In genomic region chr8:95137201-95137600, GRCm38 (mm10) we compare ENCODE assay signal across 9 mouse cellular contexts. TPM values are rescaled to one million over a fixed set of nuclear protein-coding genes. Genes with fewer than 3 reads are reported as not detected.
A peak's percentile ranks its signal among the peaks of the same experiment; 100 is the strongest.
DNase-seq lines count a peak whose midpoint lies in the region; ATAC-seq and TF ChIP-seq lines count a peak whose summit lies in the region.
"Had no signal": no experiment of that assay in that cellular context is flagged by ENCODE, and none has a peak within 500 bp of the region (broad histone marks: within the 10 kb centered on the region; RNA-seq: fewer than 3 reads in every experiment).

No protein-coding gene starts in this region.

- H3K36me3 ChIP-seq in kidney, embryonic 14.5 days (ENCODE audit: control insufficient read depth, insufficient read depth, low read length) = peaks cover 17% of the 10 kb centered on the region; the same call in 1 of the 2 replicates
- peaks cover 4% of the 10 kb centered on the region; the same call in 1 of the 2 replicates for H3K36me3 ChIP-seq in embryonic facial prominence, embryonic 15.5 days
- peaks cover 10% of the 10 kb centered on the region for H3K36me3 ChIP-seq in intestine, embryonic 14.5 days (ENCODE audit: control insufficient read depth, insufficient read depth, low read length)
- H3K36me3 ChIP-seq in midbrain, postnatal 0 days (ENCODE audit: insufficient read depth, low read length) = peaks cover 16% of the 10 kb centered on the region

- 0 out of 2 replicates have a peak overlapping the region, but pooled peaks have one; percentile 12 for H3K9ac ChIP-seq in kidney, embryonic 14.5 days (ENCODE audit: low read depth, low read length)
- H3K9ac ChIP-seq in embryonic facial prominence, embryonic 15.5 days = no peak overlapping the region
- no peak overlapping the region for H3K9ac ChIP-seq in intestine, embryonic 14.5 days (ENCODE audit: low read length)
- no peak overlapping the region for H3K9ac ChIP-seq in midbrain, postnatal 0 days (replicated peaks; ENCODE audit: low read length, poor library complexity, severe bottlenecking)

- 25% methylated on average over 12 of the region's 12 CpGs for WGBS in kidney, embryonic 14.5 days
- WGBS in embryonic facial prominence, embryonic 15.5 days = 29% methylated on average over 12 of the region's 12 CpGs
- 42% methylated on average over 12 of the region's 12 CpGs for WGBS in intestine, embryonic 14.5 days
- WGBS in midbrain, postnatal 0 days = 27% methylated on average over 12 of the region's 12 CpGs

- 0 out of 2 replicates have a peak, but pooled peaks have one; percentile 10 for ATAC-seq in kidney, embryonic 14.5 days (ENCODE audit: low FRiP score, low TSS enrichment)
- no peak for ATAC-seq in embryonic facial prominence, embryonic 15.5 days (ENCODE audit: insufficient number of reproducible peaks, low FRiP score, low TSS enrichment, low read depth)
- peak; percentile 2; the same call in 1 of the 2 replicates for ATAC-seq in intestine, embryonic 14.5 days (replicated peaks; ENCODE audit: low FRiP score, low TSS enrichment, low read depth)
- no peak for ATAC-seq in midbrain, postnatal 0 days (ENCODE audit: low FRiP score)
- no peak for ATAC-seq in activated CD4-positive, CD25-positive, alpha-beta regulatory T cell, adult 4 months

- peak overlapping the region; percentile 67 for H3K4me2 ChIP-seq in kidney, embryonic 14.5 days (replicated peaks; ENCODE audit: low read depth, low read length)
- peak overlapping the region; percentile 68 for H3K4me2 ChIP-seq in embryonic facial prominence, embryonic 15.5 days (replicated peaks)
- H3K4me2 ChIP-seq in intestine, embryonic 14.5 days (ENCODE audit: low read length) = peak overlapping the region; percentile 49
- peak overlapping the region; percentile 38; the same call in 1 of the 2 replicates for H3K4me2 ChIP-seq in midbrain, postnatal 0 days (ENCODE audit: low read depth, low read length, poor library complexity, severe bottlenecking)

- H3K9me3 ChIP-seq in kidney, embryonic 14.5 days (ENCODE audit: control insufficient read depth, low read length) = no peaks in the 10 kb centered on the region
- H3K9me3 ChIP-seq in embryonic facial prominence, embryonic 15.5 days (replicated peaks) = no peaks in the 10 kb centered on the region
- H3K9me3 ChIP-seq in intestine, embryonic 14.5 days (ENCODE audit: control insufficient read depth, low read length) = no peaks in the 10 kb centered on the region
- no peaks in the 10 kb centered on the region for H3K9me3 ChIP-seq in midbrain, postnatal 0 days (ENCODE audit: low read length)

- peak overlapping the region; percentile 32 for H3K4me3 ChIP-seq in kidney, embryonic 14.5 days (ENCODE audit: low read length)
- peak overlapping the region; percentile 34 for H3K4me3 ChIP-seq in embryonic facial prominence, embryonic 15.5 days (replicated peaks)
- 0 out of 2 replicates have a peak overlapping the region, but pooled peaks have one; percentile 6 for H3K4me3 ChIP-seq in intestine, embryonic 14.5 days (ENCODE audit: low read depth, low read length)
- H3K4me3 ChIP-seq in midbrain, postnatal 0 days (ENCODE audit: low read depth, low read length) = no peak overlapping the region

- no peak for DNase-seq in kidney, adult 11 months
- DNase-seq in intestine, embryonic 14.5 days (ENCODE audit: low spot score) = no peak
- DNase-seq in midbrain, postnatal 0 days (ENCODE audit: low spot score) = no peak
- DNase-seq in gastrocnemius, postnatal 25 days = no peak
- DNase-seq in left cerebral cortex, adult 8-10 months (ENCODE audit: low spot score in 2 of 2) = no peak

- H3K4me1 ChIP-seq in kidney, embryonic 14.5 days (ENCODE audit: control insufficient read depth, insufficient read depth, low read length) = peaks cover 37% of the 10 kb centered on the region
- H3K4me1 ChIP-seq in embryonic facial prominence, embryonic 15.5 days = peaks cover 41% of the 10 kb centered on the region
- H3K4me1 ChIP-seq in intestine, embryonic 14.5 days (replicated peaks; ENCODE audit: control insufficient read depth, insufficient read depth, low read length) = peaks cover 30% of the 10 kb centered on the region
- peaks cover 18% of the 10 kb centered on the region for H3K4me1 ChIP-seq in midbrain, postnatal 0 days (ENCODE audit: insufficient read depth, low read length)

- TF ChIP-seq CTCF in midbrain, postnatal 0 days (IDR thresholded peaks at IDR 0.05) = no peak

- H3K27me3 ChIP-seq in kidney, embryonic 14.5 days (ENCODE audit: control insufficient read depth, insufficient read depth, low read length) = no peaks in the 10 kb centered on the region
- peaks cover 5% of the 10 kb centered on the region; the same call in 1 of the 2 replicates for H3K27me3 ChIP-seq in embryonic facial prominence, embryonic 15.5 days
- no peaks in the 10 kb centered on the region for H3K27me3 ChIP-seq in intestine, embryonic 14.5 days (replicated peaks; ENCODE audit: control insufficient read depth, insufficient read depth, low read length)
- H3K27me3 ChIP-seq in midbrain, postnatal 0 days (ENCODE audit: insufficient read depth, low read length) = no peaks in the 10 kb centered on the region; the same call in 1 of the 2 replicates
- H3K27me3 ChIP-seq: Patski had no signal

- H3K27ac ChIP-seq in kidney, embryonic 14.5 days (ENCODE audit: low read depth, low read length) = no peak overlapping the region
- H3K27ac ChIP-seq in embryonic facial prominence, embryonic 15.5 days (replicated peaks) = 0 out of 2 replicates have a peak overlapping the region, but pooled peaks have one; percentile 70
- no peak overlapping the region for H3K27ac ChIP-seq in intestine, embryonic 14.5 days (ENCODE audit: low read depth)
- H3K27ac ChIP-seq in midbrain, postnatal 0 days (ENCODE audit: low read depth, low read length) = no peak overlapping the region

RNA-seq across cellular contexts. Expression of gene Katnb1, which starts 56.2 kb away (rescaled TPM):
- 18.2 and 32.4 TPM in 2 replicates for polyA plus RNA-seq in kidney, embryonic 14.5 days (2014; fragmentation: Nextera tagmentation; extraction: Ambion mirVana)
- polyA plus RNA-seq in embryonic facial prominence, embryonic 15.5 days (2015; fragmentation: Nextera tagmentation; extraction: Ambion mirVana) = 24.9 and 28.7 TPM in 2 replicates
- 18.5 and 20.5 TPM in 2 replicates for polyA plus RNA-seq in intestine, embryonic 14.5 days (2014; fragmentation: Nextera tagmentation; extraction: Ambion mirVana)
- total RNA-seq in midbrain, postnatal 0 days (2014; rRNA removed) = 53.7 and 61.6 TPM in 2 replicates
- polyA plus RNA-seq in midbrain, postnatal 0 days (2015; fragmentation: Nextera tagmentation; extraction: Ambion mirVana) = 52.5 and 56.7 TPM in 2 replicates
- total RNA-seq in gastrocnemius, postnatal 25 days (2021) = 1 to 10 TPM; 5.6 to 7.3 TPM
- 10 to 100 TPM; 10.8 to 14.4 TPM for polyA plus RNA-seq in activated CD4-positive, CD25-positive, alpha-beta regulatory T cell, adult 4 months (2017; shearing (Covaris generic))
- total RNA-seq in left cerebral cortex, adult 8-10 months (2022) = 10 to 100 TPM; 46.1 to 50.9 (median 47.7) TPM

Comparison
In these comparisons a context has a peak if more than half of its experiments do, and no peak if none do; other contexts are left out.
1. ATAC-seq: peak in kidney, embryonic 14.5 days (single experiment) and intestine, embryonic 14.5 days (single experiment); none in embryonic facial prominence, embryonic 15.5 days (single experiment), midbrain, postnatal 0 days (single experiment) and activated CD4-positive, CD25-positive, alpha-beta regulatory T cell, adult 4 months (single experiment).
2. Peak in every context shown above with its lines, with median percentiles within 50 percentile points of each other: H3K4me2 ChIP-seq.